Mouse (Mus musculus): ENCODE measurements at regions not wholly inside any gene's neighbourhood (a gene's known extent, or its start where the extent isn't known, plus 50 kb on each side); places are given as distances from the start of the nearest gene placed in this dataset.

GRCm38 (mm10) chr5:67539591-67540238, 68.0 kb upstream of the Shisa3 start:
- DNase-seq (ENCODE audit: low spot score) (no peak), ATAC-seq (ENCODE audit: low FRiP score) (no peak)
- H3K9me3 ChIP-seq (ENCODE audit: low read length): no peaks in the 10 kb centered on the region
- no peak for TF ChIP-seq CTCF (IDR thresholded peaks at IDR 0.05)
- no peaks in the 10 kb centered on the region for H3K36me3 ChIP-seq (ENCODE audit: insufficient read depth, low read length)
- H3K4me1 ChIP-seq (ENCODE audit: insufficient read depth, low read length): no peaks in the 10 kb centered on the region
- H3K4me2 ChIP-seq (ENCODE audit: low read depth, low read length, poor library complexity, severe bottlenecking): no peak overlapping the region
- no peak overlapping the region for H3K27ac ChIP-seq (ENCODE audit: low read depth, low read length)
- 79% methylated on average over 8 of the region's 8 CpGs for WGBS
- no peak overlapping the region for H3K9ac ChIP-seq (replicated peaks; ENCODE audit: low read length, poor library complexity, severe bottlenecking)
- no peaks in the 10 kb centered on the region for H3K27me3 ChIP-seq (ENCODE audit: insufficient read depth, low read length)
- H3K4me3 ChIP-seq (ENCODE audit: low read depth, low read length): no peak overlapping the region

- Histone ChIP-seq H3K27me3 (ENCODE audit: insufficient read depth, low read length) (no peaks in the 10 kb centered on the region), H3K4me3 (ENCODE audit: low read depth, low read length) (no peak overlapping the region), H3K4me2 (ENCODE audit: low read depth, low read length, poor library complexity, severe bottlenecking) (no peak overlapping the region), H3K27ac (ENCODE audit: low read depth, low read length) (no peak overlapping the region), H3K4me1 (ENCODE audit: insufficient read depth, low read length) (no peaks in the 10 kb centered on the region), H3K9ac (replicated peaks; ENCODE audit: low read length, poor library complexity, severe bottlenecking) (no peak overlapping the region), H3K9me3 (ENCODE audit: low read length) (no peaks in the 10 kb centered on the region), H3K36me3 (ENCODE audit: insufficient read depth, low read length) (no peaks in the 10 kb centered on the region)
- WGBS: 71% methylated on average over 3 of the region's 3 CpGs
- ATAC-seq (ENCODE audit: low FRiP score) (no peak), DNase-seq (ENCODE audit: low spot score) (peak; percentile 5)
- TF ChIP-seq CTCF (IDR thresholded peaks at IDR 0.05): no peak
Measured at GRCm38 (mm10) chr5:67541867-67542266, 65.8 kb upstream of the Shisa3 start.

DNA sequence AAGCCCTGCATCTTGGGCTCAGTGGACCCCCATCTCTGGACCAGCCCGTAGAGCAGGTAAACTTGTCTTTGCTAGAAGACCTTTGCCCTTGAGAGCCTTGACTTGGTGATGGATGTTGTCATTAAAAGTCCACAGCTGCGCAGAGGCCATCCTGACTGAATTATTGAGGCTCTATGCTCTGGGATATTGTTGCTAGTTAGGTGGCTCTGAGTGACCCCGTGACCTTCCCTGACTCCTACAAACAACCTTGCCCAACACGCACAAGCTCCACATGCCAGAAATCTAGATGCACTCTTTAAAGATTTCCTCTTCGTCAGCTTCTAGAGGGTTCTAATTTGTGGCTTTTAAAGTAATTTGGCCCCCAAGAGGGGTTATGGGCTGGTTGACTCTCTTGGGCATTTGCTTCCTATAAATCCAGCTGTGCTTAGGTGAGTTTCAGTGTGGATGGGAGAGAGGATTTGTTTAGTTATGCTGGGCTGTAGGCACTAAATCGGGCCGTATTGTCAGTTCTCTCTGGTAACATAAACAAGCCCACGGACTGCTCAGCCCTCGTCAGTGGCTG, 63.6 kb upstream of the Shisa3 start:
- DNase-seq (ENCODE audit: low spot score): no peak

DNA sequence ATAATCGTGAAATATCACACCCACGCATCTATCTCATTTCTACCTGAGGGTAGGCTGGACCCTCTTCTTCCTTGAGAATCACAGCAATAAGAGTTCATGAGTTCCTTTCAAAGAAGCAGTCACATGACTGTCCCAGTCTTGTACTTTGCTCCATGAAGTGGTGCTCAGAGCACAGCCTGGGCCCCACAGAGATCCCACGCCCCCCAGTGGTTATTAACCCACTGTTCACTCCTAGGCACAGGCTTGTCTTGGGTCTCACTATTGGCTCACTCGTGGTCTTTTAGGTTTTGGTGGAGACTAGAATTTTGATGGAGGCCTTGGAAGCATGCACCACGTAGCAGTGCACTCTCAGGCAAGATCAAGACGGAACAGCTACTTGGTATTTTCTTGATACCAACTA, 57.4 kb upstream of the Shisa3 start:
- no peak overlapping the region for H3K4me3 ChIP-seq (ENCODE audit: low read depth, low read length)
- no peak for ATAC-seq (ENCODE audit: low FRiP score)
- no peak overlapping the region for H3K4me2 ChIP-seq (ENCODE audit: low read depth, low read length, poor library complexity, severe bottlenecking)
- no peak for TF ChIP-seq CTCF (IDR thresholded peaks at IDR 0.05)
- H3K9me3 ChIP-seq (ENCODE audit: low read length): no peaks in the 10 kb centered on the region
- H3K27me3 ChIP-seq (ENCODE audit: insufficient read depth, low read length): no peaks in the 10 kb centered on the region
- no peak overlapping the region for H3K9ac ChIP-seq (replicated peaks; ENCODE audit: low read length, poor library complexity, severe bottlenecking)
- DNase-seq (ENCODE audit: low spot score): no peak
- H3K36me3 ChIP-seq (ENCODE audit: insufficient read depth, low read length): no peaks in the 10 kb centered on the region
- 91% methylated on average over 6 of the region's 6 CpGs for WGBS
- no peak overlapping the region for H3K27ac ChIP-seq (ENCODE audit: low read depth, low read length)
- H3K4me1 ChIP-seq (ENCODE audit: insufficient read depth, low read length): no peaks in the 10 kb centered on the region

More for the DNA sequence above, 63.6 kb upstream of the Shisa3 start:
- H3K36me3 ChIP-seq (ENCODE audit: insufficient read depth, low read length): no peaks in the 10 kb centered on the region
- H3K4me2 ChIP-seq (ENCODE audit: low read depth, low read length, poor library complexity, severe bottlenecking): no peak overlapping the region
- no peak overlapping the region for H3K4me3 ChIP-seq (ENCODE audit: low read depth, low read length)
- no peak overlapping the region for H3K27ac ChIP-seq (ENCODE audit: low read depth, low read length)
- WGBS: 85% methylated on average over 9 of the region's 9 CpGs
- no peaks in the 10 kb centered on the region for H3K27me3 ChIP-seq (ENCODE audit: insufficient read depth, low read length)
- no peak for ATAC-seq (ENCODE audit: low FRiP score)
- H3K4me1 ChIP-seq (ENCODE audit: insufficient read depth, low read length): no peaks in the 10 kb centered on the region
- no peak overlapping the region for H3K9ac ChIP-seq (replicated peaks; ENCODE audit: low read length, poor library complexity, severe bottlenecking)
- no peaks in the 10 kb centered on the region for H3K9me3 ChIP-seq (ENCODE audit: low read length)
- no peak for TF ChIP-seq CTCF (IDR thresholded peaks at IDR 0.05)

DNA sequence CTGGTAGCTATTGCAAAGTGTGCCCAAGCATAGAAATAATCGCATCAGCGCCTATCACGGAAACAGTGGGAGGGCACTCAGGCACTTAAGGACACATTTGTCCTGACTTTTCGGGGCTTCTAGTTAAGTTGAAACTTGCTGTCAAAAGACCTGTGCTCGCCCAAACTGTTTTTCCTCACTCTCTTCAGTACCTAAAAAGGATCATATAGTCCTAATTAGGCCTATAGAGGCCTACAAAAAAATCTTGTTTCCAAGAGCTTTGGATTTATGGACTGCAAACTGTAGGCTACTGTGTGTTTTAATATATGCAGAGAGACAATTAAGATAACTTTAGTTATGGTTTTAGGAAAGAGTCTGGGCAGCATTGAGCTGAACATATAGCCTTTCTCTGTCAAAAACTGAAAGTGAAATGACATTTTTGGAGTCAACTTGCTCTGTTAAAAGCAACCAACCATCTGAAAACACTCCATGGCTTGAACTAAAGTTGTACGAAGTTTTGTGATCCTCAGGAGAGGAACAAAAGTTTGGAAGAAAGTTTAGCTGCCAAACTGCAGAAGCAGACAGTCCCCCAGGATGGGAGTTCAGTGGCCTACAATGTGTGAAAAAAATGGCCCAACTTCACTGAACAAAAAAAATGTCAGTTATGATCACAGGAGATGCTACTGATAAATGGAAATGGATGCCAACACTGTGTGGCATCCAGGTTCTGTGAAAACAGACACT, 55.9 kb upstream of the Shisa3 start:
- WGBS: 83% methylated on average over 6 of the region's 6 CpGs
- no peak for DNase-seq (ENCODE audit: low spot score)
- Histone ChIP-seq H3K4me2 (ENCODE audit: low read depth, low read length, poor library complexity, severe bottlenecking) (no peak overlapping the region), H3K36me3 (ENCODE audit: insufficient read depth, low read length) (no peaks in the 10 kb centered on the region), H3K4me1 (ENCODE audit: insufficient read depth, low read length) (no peaks in the 10 kb centered on the region), H3K9me3 (ENCODE audit: low read length) (no peaks in the 10 kb centered on the region), H3K9ac (replicated peaks; ENCODE audit: low read length, poor library complexity, severe bottlenecking) (no peak overlapping the region), H3K27me3 (ENCODE audit: insufficient read depth, low read length) (no peaks in the 10 kb centered on the region), H3K4me3 (ENCODE audit: low read depth, low read length) (no peak overlapping the region), H3K27ac (ENCODE audit: low read depth, low read length) (no peak overlapping the region)
- no peak for ATAC-seq (ENCODE audit: low FRiP score)
- TF ChIP-seq CTCF (IDR thresholded peaks at IDR 0.05): no peak

DNA sequence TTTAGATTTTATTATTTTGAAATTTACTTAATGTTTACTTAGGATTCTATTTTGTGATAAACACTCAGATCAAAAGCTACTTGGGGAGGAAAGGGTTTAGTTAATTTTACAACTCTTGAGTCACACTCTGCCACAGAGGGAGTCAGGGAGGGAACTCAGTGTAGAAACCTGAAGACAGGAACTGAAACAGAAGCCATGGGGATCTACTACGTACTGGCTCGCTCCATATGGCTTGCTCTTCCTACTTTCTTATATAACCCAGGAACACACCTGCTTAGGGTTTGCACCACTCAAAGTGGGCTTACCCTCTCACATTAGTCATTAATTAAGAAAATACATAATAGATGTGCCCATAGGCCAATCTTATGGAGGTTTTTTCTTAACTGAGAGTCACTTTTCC, 54.8 kb upstream of the Shisa3 start:
- Histone ChIP-seq H3K36me3 (ENCODE audit: insufficient read depth, low read length) (no peaks in the 10 kb centered on the region), H3K4me1 (ENCODE audit: insufficient read depth, low read length) (no peaks in the 10 kb centered on the region), H3K27ac (ENCODE audit: low read depth, low read length) (no peak overlapping the region), H3K9ac (replicated peaks; ENCODE audit: low read length, poor library complexity, severe bottlenecking) (no peak overlapping the region), H3K27me3 (ENCODE audit: insufficient read depth, low read length) (no peaks in the 10 kb centered on the region), H3K9me3 (ENCODE audit: low read length) (no peaks in the 10 kb centered on the region), H3K4me3 (ENCODE audit: low read depth, low read length) (no peak overlapping the region), H3K4me2 (ENCODE audit: low read depth, low read length, poor library complexity, severe bottlenecking) (no peak overlapping the region)
- DNase-seq (ENCODE audit: low spot score) (no peak), ATAC-seq (ENCODE audit: low FRiP score) (no peak)
- no peak for TF ChIP-seq CTCF (IDR thresholded peaks at IDR 0.05)
- WGBS: 86% methylated on average over 2 of the region's 2 CpGs

Data from midbrain, postnatal 0 days (tissue).